Mouse (Mus musculus): ENCODE data around the gene Ckb. TPM values are rescaled to one million over a fixed set of nuclear protein-coding genes. Genes with fewer than 3 reads are reported as not detected.
"Not testable (repeated sequence)": the region's sequence is repeated elsewhere in the genome, so short reads cannot be mapped to it uniquely, and the experiment has no call there.

Ckb gene
- total RNA-seq (2021): 100 to 1,000 TPM in 1 of 2 experiments, 10 to 100 TPM in 1; 98.4 to 117 TPM
- long read RNA-seq, experiment 1, transcript Ckb-201 (8 exons, 1,472 nt): major isoform, 299 of 320 reads
- long read RNA-seq, experiment 1, partial matches to known transcripts: 15 of 320 reads
- long read RNA-seq, experiment 1, other reads (novel, unspliced or antisense): 5 of 320 reads
- long read RNA-seq, experiment 2, transcript Ckb-201 (8 exons, 1,472 nt): major isoform, 217 of 231 reads
- long read RNA-seq, experiment 2, partial matches to known transcripts: 8 of 231 reads
- long read RNA-seq, experiment 2, other reads (novel, unspliced or antisense): 6 of 231 reads

DNA sequence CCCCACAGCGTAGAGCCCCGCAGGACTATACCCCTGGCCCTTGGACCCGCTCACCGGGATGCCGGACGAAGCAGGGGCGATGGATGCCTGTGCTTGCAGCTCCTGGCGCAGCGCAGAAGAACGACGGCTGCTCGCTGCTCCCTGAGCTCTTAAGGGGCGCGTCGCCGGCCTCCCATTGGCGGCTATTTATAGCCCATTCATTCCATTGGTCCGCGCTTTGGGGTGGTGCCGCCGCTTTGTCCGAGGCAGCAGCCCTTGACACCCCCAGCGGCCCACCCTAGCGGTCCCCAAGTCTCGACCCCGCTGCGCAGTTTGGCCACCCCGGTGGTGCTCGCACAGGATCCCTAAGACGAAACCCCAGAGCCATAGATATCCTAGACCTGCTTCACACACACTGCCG, at the start of gene Ckb:
Gene Ckb (minus strand): TSS at position 163 of the 400 bp plus-strand sequence.
- intact Hi-C loops (cut with DNase I): no loop called here
- DNase-seq: peak; percentile 83 to 84

DNA sequence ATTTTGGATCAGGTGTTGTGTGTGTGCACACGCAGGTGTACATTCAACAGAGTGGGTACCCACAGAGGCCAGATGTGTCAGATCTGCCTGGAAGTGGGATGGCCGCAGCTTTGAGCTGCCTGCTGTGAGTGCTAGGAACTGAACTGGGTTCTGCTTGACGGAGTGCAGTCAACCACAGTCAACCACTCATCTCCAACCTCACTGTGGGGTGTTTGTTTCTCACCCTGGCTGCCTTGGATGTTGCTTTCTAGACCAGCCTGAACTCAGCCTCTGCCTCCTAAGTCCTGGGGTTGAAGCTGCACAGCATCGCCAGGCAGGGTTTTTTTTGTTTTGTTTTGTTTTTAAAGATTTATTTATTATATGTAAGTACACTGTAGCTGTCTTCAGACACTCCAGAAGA, 48.1 kb upstream of the Ckb start:
- DNase-seq: no peak
- intact Hi-C loops (cut with DNase I): loop anchor here (5.0 kb wide), 1 partner anchor 227 kb away; no protein-coding TSS in a partner anchor

DNA sequence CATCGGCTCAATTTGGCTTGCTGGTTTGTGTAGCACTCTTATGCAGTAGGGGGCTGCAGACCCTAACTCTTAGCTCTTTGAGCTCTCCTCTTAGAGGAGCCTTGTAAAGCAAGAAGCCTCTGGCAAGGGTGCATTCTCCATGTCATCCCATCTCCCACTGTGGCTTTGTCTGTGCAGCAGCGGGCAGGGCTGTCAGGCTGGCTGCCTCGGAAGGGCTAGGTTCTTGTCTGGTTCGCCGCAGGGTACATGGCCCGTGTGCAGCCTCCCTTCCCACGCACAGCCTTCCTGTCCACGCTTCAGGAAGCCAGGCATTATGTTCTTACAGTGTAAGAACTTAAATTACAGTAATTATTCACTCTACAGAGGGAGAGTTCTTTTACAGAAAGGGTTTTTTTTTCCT, 46.5 kb upstream of the Ckb start:
- DNase-seq: no peak

DNA sequence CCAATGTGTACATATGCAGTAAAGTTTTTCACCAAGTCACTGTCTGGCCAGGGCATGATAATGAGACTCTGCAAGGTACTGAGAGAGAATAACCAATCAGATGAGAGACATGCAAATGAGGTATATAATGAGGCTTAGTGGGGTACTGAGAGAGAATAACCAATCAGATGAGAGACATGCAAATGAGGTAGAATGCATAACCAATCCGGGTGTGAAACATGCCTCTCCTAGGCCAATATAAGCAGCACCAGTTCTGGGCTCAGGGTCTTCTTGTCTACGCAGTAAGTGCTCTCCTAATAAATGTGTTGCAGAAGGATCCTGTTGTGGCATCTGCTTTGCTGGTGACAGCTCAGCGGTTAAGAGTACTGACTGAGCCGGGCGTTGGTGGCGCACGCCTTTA, 44.4 kb upstream of the Ckb start:
- no peak for DNase-seq
- intact Hi-C loops (cut with DNase I): no loop called here

More for the DNA sequence above, 46.5 kb upstream of the Ckb start:
- intact Hi-C loops (cut with DNase I): no loop called here

DNA sequence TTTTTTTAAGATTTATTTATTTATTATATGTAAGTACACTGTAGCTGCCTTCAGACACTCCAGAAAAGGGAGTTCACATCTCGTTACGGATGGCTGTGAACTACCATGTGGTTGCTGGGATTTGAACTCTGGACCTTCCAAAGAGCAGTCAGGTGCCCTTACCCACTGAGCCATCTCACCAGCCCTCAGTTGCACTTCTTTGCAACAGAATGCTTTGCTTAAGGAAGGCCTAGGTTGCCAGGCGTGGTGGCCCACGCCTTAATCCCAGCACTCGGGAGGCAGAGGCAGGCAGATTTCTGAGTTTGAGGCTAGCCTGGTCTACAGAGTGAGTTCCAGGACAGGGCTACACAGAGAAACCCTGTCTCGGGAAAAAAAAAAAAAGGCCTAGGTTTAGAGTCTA, 41.7 kb upstream of the Ckb start:
- intact Hi-C loops (cut with DNase I); DNase-seq: not testable (repeated sequence)

DNA sequence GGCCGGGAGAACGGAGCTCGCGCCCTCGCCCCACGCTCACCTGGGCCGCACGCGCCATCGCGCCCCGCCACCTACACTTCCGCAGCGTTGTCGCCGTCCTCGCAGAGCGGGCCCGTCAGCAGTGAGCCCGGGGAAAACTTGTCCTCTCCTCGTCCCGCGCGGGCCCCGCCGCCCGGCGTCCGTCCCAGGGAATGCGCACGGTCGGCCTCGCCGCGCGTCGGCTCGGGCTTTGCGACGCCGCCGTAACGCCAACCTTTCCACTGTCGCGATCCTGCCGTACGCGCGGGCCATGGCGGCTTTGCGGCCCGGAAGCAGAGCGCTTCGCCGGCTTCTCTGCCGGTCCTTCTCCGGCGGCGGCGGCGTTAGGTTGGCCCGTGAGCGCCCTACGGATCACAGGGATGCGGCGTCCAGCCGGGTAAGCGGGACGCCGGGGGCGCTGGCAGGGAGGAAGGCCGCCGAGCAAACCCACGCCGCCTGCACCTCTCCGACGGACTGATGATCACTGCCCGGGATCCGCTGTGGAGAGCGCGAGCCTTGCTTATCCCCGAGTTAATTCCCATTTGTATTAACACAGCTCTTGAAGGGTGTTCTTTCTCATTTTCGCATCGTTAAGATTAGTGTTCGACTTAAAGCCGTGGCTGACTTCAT, 41.0 kb upstream of the Ckb start, which contains the start of the genes Bag5 and Apopt1:
Gene Bag5 (minus strand): TSS at position 254 of the 648 bp plus-strand sequence.
Gene Apopt1 (plus strand): TSS at position 258 of the 648 bp plus-strand sequence.
- DNase-seq: peak; percentile 93
- intact Hi-C loops (cut with DNase I): no loop called here

DNA sequence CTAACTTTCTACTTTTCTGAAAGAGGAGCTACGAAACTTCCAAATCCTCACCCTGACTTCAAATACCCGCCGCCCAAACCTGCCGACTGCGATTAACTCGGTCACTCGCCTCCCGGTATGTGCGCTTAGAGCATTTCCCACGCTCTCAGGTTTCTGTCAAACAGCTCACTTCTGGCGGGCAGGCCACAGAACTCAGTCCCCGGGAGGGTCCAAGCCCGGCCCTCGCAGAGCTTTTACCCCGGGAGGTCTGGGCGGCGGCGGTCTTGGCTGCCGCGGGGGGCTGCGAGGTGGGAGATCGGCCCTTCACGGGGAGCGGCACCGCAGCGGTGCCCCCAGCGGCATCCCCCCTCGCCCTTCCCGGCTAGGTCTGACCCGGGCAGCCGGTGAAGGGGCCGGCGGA, 40.3 kb upstream of the Ckb start:
- intact Hi-C loops (cut with DNase I): no loop called here
- DNase-seq: peak in 1 of 2 experiments; percentile 40

DNA sequence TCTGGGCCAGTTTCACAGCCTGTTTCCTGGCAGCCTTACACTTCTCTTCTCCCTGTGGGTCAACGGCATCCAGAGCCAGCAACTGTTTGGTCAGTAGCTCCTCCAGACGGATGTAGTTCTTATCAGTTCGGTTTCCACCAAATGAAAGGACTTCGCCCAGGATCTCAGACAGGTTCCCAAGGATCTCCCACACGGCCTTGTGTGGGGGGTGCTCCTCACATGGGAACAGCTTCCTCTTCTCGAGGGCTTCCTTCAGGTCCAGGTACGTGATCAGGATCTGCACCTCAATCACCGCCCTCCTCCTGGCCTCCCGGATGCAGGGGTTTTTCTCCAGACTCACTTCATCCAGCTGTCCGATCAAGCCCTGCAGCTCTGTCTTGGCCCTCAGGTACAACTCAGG, 38.0 kb upstream of the Ckb start:
- no peak for DNase-seq
- intact Hi-C loops (cut with DNase I): no loop called here

DNA sequence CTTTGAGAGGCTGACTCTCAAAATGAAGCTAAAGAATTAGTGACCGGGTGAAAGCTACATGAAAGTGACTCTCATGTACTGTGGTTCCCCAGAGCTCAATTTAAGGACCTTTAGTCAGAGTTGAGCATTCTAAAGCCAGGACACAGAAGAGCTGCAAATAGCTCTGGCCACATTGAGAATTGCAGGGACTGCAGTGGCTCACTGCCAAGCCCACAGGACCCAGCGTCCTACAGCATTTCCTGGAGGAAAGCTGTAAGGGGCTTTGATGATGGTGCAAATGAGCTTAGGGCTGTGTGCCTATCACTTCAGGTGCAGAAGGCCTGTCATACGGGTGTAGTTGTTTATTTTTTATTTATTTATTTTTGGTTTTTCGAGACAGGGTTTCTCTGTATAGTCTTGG, 36.0 kb upstream of the Ckb start:
- intact Hi-C loops (cut with DNase I): no loop called here
- peak; percentile 64 to 66 for DNase-seq

DNA sequence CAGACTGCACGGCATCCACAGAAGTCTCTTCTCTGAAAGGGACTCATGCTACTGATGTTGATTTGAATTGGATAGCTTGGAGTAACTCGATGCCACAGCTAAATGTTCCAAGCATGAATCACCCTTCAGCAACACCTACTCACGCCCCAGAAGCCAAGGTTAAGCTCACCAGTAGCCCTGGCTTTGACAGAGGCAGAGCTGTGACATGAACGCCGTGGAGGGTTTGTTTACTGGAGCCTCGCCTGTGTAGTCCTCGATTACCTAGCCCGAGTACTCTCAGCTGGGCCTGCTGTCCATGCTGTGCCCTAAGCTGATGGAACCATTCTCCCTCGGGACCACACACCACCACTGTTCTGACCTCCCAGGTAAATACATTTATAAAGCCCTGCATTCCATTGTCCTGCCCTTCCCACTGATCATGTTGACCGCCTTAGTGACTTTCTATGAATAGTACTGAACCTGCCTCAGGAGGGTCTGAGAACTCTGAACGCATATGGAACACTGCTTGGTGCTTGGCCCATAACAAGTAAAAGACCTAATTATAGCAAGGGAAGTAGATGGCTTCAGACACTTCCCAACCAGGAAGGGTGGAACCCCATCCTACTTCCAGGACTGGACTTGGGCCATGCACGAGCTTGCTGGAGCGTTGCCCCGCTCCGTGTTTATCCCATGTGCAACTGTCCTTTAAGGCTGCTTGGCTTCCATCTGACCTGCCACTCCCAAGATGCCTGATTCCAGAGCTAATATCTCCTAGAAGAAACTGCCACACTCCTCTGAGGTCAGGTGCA, 33.2 kb upstream of the Ckb start:
- intact Hi-C loops (cut with DNase I): no loop called here
- DNase-seq: peak; percentile 83 to 84

DNA sequence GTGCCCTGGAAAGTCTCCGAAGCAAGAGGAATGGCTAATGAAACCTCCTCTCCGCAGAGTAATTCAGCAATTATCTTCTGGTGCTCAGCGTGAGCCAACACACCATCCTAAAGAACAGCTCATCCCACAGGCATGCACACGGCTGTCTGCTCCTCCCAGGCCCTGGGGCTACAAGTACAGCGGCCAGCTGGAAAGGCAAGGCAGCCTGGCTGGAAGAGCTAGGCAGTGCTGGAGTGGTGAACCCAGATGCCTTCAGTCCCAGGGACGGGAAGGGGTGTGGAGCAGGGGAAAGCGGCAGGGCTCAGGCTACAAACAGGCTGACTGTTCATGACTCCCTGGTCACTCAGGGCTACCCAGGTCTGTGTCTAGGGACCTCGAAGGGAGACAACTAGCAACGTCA, 32.5 kb upstream of the Ckb start:
- intact Hi-C loops (cut with DNase I): no loop called here

DNA sequence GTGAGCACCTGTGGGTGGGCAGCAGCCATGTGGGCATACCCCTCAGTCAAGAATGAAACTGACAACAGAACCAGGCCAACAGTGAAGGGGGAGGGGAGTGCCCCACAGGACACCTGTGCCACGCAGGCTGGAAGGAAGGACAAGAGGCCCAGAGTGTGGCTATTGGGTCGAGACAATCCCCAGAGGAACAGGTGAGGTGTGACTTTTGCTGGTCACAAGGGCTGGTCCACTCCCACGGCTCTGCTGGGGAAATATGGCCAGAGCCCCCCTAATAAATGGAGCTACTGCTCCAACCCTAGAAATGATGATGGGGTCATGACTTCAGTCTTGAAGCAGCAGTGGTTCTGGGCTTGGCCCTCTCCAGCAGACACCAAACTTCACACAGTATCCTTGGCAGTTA, 31.2 kb upstream of the Ckb start:
- intact Hi-C loops (cut with DNase I): no loop called here
- DNase-seq: no peak

More for the DNA sequence above, 32.5 kb upstream of the Ckb start:
- DNase-seq: peak; percentile 78

DNA sequence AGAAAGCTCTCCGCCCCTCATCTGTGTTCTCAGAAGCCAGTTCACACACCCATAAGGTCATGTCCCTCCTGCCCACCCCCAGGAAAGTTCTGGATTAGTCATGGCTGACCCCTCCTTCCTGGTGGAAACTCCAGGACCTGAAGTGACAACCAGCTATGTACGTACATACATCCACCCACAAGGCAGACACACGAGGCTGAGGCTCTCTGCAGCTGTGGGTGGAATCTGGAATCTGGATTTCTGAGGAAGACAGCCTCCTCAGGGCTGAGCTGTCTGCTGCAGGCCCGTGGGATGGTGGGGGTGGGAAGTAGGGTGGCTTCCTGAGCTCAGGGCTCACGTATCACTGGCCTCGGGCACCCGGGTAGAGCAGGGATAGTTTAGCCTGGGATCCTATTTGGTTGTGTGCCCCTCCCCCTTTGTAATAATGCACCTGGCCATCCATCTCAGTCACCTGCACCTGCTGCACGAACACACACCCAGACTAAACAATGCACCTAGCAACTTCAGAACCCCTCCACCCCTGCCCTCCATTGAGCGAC, 28.9 kb upstream of the Ckb start:
- intact Hi-C loops (cut with DNase I): no loop called here
- DNase-seq: no peak

DNA sequence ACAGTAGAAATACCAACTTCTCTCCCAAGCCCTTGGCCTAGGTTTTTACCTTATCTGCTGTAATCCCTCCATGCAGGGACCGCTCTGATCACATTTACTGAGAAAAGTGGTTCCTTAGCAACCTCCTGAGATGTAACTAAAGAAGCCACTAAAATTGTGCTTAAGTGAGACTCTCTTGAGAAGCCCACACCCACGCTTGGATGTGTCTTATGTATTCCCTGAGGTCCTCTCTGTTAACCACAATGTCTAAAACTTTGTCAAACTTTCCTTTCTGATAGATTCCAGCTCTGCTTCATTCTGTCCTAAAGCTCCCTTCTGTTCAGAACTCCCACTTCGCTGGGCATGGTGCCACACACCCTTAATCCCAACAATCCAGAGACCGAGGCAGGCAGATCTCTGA, 27.4 kb upstream of the Ckb start:
- intact Hi-C loops (cut with DNase I): no loop called here
- no peak for DNase-seq

DNA sequence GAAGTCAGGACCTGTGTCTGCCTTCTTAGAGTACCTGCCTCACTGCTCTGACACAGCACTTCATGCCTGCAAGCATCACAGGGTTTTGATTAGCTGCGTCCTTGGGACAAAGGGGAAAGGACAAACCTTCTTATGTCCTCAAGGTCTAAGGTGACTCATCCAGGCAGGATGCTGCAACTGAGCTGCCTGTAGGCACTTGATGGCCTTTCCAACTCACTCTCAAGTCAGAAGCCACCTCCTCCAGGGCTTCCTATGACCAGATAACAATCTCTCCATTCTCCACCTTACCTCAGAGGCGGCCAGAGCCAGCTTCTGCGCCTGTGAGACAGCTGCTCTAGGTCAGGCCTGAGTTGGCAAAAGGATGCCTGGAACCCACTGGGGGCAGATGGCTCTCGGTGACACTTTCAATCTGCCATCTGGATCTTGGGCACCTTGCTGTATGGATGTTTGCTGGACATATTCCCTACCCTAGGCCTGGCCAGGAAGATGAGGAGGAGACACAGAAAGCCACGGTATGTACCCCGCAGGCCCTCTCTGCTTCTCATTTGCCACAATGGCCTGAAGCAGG, 26.3 kb upstream of the Ckb start:
- intact Hi-C loops (cut with DNase I): no loop called here
- no peak for DNase-seq

DNA sequence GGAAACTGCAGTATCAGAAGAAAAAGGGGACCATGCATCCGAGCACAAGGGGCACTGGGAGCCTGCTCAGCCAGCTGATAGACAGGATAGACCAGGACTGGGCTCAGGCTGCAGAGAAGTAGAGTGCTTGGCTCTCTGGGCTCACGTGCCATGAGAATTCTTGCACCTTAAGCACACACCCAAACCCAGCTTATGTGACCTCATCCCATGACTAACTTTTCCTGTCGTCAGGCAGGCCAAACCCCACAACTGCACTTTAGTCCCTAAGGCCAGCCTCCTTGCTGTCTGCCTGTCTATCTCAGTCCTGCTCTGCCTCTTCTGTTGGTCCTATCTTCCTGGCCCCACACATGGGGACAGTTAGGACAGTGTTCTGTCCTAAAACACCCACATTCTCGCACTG, 25.6 kb upstream of the Ckb start:
- intact Hi-C loops (cut with DNase I): loop anchor here (2.0 kb wide), 1 partner anchor 35 kb away; no protein-coding TSS in a partner anchor

DNA sequence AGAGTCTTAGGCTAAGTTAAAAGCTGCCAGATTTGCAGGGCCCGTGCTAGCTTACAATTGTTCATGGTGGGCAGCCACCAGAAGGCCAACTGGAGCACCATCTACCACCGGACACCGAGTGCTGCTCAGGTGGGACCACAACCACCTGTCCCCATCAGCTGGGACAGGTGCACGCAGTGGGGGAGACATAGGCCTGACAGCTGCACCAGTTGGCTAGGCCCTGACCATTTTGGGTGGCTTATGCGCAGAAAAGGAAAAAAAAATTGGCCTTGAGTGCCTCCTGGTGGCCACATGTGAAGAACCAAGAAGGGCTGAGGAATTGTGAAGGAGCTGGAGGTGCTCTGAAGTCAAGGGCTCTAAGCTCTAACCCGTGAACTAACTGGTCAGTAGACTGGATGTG, 24.1 kb upstream of the Ckb start:
- peak; percentile 79 to 85 for DNase-seq
- intact Hi-C loops (cut with DNase I): loop anchor here (1.0 to 2.0 kb wide), 2 partner anchors 28 to 37 kb away; no protein-coding TSS in a partner anchor

More for the DNA sequence above, 25.6 kb upstream of the Ckb start:
- no peak for DNase-seq

DNA sequence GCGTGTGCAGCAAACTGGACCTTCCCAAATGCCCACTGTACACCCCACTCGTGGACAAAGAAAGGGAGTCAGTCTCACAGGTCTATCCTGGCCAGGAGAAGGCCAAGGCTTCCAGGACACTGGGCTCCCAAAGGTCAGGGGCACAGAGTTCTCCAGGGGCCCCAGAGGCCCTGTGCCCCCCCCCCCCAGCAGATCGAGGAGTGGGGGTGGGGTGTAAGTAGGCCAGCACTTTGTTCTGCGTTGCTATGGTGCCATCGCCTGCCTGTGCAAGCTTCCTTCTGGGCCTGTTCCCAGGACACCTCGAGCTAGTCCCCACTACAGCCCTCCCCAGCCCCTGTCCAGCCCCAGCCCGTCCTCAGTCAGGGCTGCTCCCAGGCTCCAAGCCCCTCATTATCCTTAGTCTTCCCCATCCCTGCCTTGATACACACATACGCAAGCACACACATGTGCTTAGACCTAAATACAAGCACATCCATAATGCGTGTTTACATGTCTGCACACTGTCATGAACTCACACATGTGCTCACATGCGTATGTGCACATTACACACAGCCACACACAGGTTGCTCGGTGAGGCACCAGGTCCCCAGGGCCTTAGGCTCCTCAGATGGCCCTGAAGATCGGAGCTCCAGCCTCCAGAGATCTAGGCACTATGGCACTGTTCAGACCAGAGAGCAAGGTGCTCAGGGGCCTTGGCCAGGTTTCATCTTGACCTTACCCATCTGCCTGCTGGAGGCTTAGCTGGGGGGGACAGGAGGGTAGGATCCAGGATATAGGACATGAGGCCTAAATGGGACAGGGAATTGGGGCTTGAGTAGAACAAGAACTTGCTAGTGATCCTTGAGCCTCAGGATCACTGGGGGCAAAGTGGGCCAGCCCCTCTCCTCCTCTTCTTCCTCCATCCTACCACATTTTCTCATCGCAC, 23.0 kb upstream of the Ckb start:
- intact Hi-C loops (cut with DNase I): no loop called here
- no peak for DNase-seq

DNA sequence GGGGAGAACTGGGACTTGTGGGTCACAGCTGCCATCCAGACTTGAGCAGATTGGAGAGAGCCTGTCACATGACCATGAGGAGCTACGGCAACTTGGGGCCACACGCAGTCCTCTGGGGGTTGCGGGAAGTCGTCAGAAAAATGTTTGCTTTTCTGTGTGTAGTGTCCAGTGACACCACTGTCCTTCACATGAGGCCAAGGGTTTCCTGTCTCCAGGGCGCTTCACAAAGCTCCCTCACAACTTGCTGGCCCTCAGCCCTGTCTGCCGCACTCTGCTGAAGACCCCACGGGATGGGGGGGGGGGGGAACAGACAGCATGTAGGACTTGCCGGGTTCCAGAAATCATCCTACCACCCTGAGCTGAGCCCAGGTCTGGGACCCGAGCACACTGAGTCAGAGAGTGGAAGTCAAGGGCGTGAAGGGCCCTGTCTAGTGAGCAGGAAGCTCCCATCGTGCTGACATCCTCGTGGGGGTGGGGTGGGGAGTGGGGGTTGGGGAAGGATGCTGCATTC, 22.2 kb upstream of the Ckb start:
- intact Hi-C loops (cut with DNase I): no loop called here
- no peak for DNase-seq
